Mouse (Mus musculus): ENCODE measurements around the gene Gcm1.

GRCm38 (mm10) chr9:78085722-78086287 is 34.1 kb downstream of the Gcm1 start:
- TF ChIP-seq CTCF (IDR thresholded peaks at IDR 0.05; ENCODE audit: borderline replicate concordance, insufficient read depth, low read depth, low read length) (no peak), POLR2A (IDR thresholded peaks at IDR 0.05; ENCODE audit: borderline replicate concordance, insufficient read depth, low read length) (no peak)

Data from cerebellum, adult 2 months (tissue).